Mouse (Mus musculus): ENCODE measurements around the gene Zfp598.
"Not testable (repeated sequence)": the region's sequence is repeated elsewhere in the genome, so short reads cannot be mapped to it uniquely, and the experiment has no call there.

Zfp598 gene

DNA sequence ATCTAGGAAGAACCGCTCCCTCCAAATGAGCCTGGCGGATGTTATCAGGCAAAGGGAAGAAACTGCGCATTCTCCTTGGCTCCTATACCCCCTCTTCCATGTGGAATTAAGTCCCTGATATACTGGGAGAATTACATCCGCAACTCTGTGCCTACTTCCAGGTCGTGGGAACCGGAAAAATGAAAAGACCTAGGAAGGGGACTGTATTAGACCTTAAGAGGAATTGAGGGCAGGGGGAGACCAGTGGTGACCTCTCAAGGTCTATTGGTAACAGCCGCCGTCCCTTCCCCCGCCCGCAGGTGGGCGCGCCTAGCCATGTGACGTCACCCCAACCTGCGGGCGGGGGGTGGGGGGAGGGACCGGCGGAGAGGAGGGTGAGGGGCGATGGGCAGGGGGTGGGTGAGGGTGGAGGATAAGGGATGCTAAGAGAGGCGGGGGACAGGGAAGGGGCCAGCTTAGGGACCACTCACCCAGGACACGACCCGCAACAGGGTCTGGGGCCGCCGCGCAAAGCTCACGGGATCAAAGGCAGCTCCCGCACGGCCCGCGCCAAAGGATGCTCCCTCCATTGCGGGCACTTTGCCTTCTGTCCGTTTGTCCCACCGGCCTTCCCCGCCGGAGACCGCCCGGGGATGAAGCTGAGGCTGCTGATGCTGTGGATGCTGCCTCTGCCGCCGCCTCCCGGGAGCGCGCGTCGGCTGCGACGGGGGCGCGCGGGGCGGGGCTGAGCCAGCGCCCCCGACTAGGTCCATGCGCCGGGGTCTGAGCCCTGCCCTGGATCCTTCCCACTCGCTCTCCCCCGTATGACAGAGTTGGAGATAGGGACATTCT is 20.0 kb downstream of the Zfp598 start, which contains the start of gene Syngr3:
Gene Syngr3 (minus strand): TSS at position 705 of the 831 bp plus-strand sequence.
- no peak for DNase-seq

DNA sequence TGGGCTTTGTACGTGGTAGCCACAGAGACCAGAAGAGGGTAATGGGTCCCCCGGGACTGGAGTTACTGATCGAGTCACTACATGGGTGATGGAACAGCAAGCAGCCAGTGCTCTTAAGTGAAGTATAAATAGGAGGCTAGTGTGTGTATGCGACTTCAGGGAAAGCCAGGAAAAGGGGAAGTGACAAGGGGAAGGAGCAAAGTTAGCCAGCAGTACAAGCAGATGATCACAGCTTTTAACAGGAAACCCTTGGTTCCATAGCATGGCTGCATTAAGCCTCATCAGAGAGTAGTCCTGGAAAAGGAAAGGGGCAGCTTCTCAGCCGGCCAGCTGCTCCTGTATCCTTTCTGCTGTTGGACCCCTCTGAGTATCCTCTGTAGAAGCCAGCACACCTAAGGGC is 22.9 kb downstream of the Zfp598 start:
- DNase-seq = no peak

DNA sequence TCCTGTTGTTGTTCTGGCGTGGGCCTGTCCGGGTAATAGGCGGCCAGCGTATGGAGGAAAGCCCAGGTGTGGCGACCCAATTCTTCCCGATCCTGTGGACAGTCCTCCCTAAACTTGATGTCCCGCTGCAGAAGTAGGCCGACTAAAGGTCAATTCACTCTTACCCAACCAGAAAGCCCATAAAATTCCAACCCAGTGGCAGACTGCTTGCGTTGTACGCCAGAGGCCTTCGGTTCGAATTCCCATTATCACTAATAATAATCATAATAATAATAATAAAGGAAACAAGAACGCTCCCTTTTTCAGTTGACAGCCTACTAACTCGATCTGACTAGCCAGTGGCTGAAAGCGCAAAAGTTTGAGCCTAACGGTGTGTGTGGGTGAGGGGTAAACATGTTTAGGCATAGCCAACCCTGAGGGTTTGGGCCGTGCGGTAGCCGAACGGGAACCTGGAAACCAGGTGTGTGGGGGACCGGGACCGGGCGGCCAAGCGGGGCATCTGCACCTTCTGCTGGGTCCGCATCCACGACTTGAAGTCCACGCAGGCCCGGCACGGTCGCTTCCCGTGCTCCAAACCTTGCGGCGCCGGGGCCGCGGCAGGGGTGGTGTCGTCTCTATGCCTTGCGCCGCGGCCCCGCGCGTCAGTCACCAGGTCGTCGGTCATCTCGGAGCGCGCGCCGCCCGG is 26.0 kb downstream of the Zfp598 start:
- no peak for DNase-seq

DNA sequence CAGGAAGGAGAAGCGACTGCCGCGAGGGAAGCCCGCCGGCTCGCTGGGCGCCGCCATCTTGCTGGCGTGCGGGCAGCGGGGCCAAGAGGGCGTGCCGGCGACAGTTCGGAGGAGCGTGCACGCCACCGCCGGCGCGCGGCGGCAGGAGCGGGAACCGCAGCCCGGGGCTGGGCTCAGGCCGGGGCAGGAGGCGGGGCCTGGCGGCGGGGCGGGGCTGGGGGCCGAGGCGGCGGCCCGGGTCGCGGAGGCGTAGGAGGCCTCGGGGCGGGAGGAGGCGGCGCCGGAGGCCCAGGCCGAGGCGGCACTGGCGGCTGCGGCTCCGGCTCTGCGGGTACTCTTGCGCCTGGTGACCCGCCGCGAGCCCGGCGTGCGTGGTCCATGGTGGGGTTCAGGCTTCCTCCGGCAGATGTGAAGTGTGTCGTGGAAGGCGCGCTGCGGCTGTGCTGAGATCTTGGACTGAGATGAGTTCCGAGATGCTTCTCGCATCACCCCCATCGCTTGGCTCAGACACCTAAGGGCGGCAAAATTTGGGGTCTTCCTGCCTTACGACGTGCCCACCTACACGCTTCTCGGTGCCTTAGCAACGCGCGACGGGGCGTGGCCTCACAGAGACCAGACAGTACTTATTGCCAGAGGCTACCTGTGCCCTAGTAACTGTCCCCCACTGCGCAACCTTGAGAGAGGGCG is 26.7 kb downstream of the Zfp598 start, which contains the start of the genes Gfer and Noxo1:
Gene Gfer (minus strand): TSS at position 146 of the 687 bp plus-strand sequence.
Gene Noxo1 (plus strand): TSS at position 224 of the 687 bp plus-strand sequence.
- peak; percentile 91 for DNase-seq

DNA sequence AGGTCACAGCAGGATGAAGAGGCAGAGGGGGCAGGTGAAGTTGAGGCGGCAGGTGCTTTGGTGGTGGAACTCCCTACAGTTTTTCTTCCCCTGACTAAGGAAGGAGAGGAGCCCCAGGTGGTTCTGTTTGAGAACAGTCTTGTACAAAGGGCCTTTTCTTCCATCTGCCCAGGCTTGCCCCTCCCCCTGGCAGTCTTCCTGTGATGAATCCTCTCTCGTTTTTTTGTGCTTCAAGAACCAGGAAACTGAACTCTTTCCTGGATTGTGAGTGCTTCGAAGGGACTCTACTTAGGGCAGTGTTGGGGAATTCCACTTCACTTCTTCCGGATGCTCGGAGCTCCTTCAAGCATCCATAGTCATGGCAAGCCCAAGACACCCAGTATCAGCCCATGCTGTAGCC is 28.5 kb downstream of the Zfp598 start:
- no peak for DNase-seq

DNA sequence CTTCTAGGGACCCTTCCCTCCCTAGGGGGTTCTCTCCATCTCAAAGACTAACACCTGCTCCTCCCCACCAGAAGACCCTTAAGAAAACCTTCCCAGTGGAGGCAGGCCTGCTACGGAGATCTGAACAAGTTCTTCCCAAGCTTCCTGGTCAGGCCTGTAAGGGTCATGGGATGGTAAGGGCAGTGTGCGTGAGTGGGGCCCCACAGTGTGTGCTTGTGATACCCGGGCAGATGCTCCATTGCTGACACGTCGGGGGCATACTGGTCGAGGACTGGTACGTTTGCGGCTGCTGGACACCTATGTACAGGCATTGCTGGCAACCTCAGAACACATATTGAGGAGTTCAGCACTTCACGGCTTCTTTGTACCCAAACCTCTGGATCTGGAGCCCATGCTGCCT is 29.2 kb downstream of the Zfp598 start:
- DNase-seq = no peak

DNA sequence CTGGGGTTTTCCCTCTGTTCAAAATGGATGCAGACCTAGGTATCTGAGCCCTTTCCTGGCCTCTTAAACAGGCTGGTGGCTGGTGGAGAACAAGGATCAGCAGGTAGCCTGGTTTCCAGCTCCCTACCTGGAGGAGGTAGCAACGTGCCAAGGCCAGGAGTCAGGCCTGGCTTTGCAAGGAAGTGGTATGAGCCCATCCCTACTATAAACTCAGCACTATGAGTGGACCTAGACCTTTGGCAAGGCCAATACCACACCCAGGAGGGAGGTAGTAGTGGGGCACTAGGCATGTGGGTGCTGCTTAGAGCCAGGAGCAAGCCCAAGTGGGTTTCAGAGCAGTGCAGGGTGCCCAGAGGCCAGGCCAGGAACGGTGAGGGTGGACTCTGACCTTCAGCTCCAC is 30.0 kb downstream of the Zfp598 start:
- DNase-seq = no peak

DNA sequence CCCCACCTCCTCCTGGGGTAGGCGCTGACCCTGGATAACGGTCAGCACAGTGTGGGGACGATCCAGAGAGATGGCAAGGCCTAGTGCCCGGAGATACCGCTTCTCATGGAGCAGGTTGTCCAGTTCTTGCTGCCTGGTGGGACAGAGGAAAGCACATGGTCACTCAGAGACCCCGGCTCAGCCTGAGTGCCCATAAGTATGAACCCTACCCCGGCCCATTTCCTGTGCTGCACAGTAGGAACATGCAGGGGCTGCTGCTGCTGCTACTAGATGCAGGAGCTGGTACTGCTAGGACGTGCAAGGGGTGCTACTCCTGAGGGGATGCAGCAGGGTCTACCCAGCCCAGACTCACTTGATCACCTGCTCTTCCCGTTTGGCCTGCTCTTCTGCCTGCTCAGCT is 31.8 kb downstream of the Zfp598 start:
- no peak for DNase-seq

DNA sequence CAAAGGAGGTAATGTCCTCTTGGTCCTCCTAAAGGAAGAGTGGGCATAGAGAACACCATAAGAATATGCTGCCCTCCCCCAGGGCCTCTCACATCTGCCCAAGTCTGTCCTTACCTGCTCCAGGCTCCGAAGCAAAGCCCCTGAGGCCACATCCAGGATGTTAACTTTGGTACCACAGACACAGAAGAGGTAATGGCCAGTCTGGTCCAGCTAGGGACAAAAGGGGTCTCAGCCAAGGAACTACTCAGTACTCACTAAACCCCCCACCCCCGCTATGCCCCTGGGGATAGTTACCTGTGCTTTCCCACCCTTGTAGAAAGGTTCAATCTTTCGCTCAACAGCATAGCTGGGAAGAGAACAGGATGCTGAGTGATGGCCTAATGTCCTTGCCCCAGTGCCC is 36.3 kb downstream of the Zfp598 start:
- DNase-seq = no peak

DNA sequence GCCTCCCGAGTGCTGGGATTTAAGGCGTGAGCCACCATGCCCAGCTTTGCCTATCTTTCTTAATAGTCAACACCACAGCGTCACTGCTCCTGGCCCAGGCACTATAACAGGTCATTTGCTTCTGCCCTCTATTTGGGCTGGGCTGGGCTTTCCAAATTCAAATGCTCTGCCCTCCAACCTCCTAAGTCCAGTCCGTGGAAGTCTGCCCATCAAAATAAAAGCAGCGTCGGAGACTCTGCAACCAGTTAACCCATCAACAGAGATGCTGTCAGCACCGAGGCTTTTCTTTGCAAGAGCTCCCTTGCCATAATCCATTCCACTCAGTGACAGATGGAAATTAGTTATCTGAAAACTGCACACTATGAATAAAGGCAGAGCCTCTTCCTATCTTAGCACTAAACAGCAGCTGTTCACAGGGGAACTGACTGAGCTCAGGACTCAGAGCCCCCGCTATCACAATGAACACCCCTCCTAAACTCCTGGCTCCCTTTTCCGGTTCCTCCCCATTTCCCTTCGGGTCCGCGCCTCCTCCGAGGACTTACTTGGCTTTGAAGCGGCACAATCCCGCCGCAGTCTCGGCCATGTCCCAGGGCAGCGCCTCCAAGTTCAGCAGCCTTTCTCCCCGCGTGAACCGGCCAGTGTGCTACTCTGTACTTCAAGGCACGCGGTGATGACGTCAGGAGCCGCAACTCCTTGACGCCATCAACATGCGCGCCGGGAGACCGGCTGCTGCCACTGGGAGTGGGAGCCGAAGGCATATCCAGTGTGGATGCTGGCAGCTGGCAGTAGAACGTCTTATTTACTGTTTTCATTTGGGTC is 37.7 kb downstream of the Zfp598 start, which contains the start of gene Tbl3:
Gene Tbl3 (minus strand): TSS at position 679 of the 819 bp plus-strand sequence.
- peak; percentile 96 for DNase-seq

DNA sequence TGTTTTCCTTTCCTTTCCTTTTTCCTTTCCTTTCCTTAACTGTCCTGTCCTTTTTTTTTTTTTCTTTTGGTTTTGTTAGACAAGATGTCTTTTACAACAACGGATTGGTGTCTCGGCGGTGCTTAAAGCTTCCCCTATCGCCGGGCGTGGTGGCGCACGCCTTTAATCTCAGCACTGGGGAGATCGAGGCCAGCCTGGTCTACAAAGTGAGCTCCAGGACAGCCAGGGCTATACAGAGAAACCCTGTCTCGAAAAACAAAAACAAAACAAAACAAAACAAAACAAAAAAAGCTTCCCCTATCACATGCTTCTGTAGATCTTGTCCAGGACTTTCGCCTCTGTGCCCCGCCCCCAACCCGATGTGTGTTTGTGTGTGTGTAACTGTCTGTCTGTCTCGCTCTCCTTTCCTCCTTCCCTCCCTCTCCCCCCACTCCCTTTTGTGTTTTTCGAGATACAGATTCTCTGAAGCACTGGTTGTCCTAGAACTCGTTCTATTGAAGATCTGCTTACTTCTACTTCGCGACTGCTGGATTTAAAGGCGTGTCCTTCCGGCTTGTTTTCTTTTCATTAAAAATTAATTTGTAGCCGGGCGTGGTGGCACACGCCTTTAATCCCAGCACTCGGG is 38.4 kb downstream of the Zfp598 start:
- DNase-seq = no peak

DNA sequence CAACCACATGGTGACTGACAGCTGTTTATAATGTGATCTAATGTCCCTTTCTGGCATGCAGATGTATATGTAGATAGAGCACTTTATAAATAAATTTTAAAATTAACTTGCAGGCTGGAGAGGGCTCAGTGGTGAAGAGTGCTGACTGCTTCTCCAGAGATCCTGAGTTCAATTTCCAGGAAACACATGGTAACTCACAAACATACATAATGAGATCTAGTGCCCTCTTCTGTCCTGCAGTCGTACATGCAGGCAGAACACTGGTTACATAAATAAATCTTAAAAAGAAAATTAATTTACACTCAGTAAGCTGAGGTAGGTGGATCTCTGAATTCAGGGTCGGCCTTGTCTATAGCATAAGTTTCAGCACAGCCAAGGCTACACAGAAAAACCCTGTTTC is 39.2 kb downstream of the Zfp598 start:
- DNase-seq = no peak

DNA sequence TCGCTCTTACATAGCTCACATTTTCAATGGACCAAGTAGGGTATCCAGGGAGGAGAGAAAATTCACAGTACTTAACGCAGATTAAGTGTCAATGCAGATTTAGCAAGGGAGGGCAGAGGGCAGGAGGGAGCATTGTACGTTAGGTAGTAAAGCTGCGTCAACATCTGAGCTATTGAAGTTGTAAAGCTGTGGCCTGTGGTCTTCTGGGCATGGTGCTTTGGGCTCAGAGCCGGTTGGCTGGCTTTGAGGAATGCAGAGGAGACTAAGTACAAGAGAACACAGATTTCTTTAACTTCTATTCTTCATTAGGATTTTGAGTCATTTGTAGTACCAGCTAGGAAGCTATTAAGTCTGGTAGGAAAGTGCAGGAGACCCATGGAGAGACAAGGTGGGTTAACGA is 46.1 kb downstream of the Zfp598 start:
- no peak for DNase-seq

DNA sequence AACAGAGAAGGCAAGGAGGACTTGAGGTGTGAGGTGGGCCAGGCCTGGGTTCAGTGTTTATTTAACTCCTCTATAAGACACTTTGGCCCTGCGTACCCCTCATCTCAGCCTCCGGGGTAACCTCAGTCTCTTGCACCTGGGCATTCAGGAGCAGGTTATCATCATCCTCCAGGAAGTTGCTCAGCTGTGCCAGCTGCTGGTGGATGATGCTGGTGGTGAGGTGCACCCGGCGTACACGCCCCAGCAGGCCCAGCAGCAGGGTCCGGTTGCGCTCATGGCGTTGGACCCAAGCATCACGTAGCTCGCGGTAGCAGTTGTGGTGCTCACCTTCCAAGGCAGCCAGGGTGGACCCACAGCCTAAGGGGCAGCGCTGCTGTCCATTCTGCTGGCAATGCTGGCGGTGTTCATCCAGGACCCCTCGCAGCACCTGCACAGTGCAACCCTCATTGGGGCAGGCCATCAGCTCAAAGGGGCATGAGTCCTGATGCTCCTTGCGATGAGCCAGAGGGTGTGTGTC is 46.7 kb downstream of the Zfp598 start:
- no peak for DNase-seq

DNA sequence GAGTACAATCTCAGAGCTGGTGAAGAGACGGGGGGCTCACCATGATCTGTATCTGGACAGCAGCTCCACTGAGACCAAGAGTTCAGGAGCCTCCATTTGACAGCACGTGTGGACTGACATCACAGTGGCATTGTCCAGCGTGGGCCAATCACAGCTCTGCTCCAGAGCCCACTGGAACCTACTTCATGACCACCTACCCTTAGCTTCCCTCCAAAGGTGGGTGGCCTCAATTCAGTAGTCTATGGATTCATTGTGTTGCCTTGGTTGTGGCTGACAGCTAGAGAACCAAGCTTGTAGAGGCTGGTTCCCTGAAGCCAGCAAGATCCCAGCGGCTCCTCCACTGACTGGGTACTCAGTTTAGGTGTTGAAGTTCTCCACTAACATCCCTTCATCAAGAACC is 48.5 kb downstream of the Zfp598 start, which contains the start of the genes Rnf151 and Rps2:
Gene Rnf151 (minus strand): TSS at position 121 of the 400 bp plus-strand sequence.
Gene Rps2 (plus strand): TSS at position 174 of the 400 bp plus-strand sequence.
- no peak for DNase-seq

DNA sequence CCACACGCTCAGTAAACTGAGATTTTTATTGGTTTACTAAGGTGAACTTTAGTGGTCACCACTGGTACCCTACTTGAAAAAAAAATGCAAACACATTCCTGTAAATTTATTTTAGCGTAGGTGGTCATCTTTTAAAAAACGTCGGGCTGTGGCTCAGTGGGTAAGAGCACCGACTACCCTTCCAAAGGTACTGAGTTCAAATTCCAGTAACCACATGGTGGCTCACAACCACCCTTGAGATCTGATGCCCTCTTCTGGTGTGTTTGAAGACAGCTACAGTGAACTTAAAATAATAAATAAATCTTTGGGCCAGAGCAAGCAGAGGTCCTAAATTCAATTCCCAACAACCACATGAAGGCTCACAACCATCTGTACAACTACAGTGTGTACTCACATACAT is 49.5 kb downstream of the Zfp598 start:
- DNase-seq = not testable (repeated sequence)

DNA sequence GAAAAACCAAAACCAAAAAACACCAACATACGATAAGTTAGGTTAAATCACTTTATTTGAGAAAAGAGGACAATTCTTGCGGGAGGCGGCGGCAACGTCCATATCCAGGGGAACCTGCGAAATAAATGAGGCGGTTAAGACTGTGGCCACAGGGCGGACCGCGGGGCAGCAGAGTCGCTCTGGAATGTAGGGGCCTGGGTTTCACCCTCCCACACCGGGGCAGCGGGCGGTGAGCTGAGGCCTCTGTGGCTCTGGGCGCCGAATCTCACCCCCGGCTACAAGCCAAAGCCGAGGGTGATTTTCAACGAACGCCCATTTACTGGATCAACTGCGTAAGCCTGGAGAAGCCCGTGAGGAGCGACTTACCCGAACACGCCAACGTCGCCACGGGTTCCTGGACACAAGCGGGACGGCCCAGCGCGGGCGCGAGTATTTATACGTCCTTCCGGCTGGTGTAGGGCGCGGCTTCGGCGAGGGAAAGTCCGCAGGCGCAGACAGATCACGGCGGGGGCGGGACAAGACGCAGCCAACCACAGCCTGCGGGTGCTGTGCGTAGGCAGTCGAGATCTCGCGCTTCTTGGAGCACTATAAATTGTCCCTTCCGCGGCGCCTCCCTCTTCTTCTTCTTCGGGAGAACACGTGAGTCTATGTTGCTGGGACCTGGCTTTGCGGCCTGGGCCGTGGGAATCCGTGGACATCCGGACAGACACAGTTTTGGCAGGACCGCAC is 50.2 kb downstream of the Zfp598 start:
- peak; percentile 99 for DNase-seq

DNA sequence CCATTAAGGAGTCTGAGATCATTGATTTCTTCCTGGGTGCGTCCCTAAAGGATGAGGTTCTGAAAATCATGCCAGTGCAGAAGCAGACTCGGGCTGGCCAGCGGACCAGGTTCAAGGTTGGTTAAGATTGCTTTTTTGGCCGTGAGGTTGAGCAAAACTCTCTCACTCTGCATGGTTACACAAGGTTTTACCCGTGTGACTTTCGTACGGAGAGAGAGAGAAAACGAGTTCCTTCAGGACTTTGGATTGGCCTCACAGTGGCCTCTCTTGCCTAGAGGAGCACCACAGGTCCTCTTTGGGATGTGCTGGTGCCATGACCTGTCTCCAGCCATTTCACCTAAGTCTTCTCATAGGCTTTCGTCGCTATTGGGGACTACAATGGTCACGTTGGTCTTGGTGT is 51.1 kb downstream of the Zfp598 start:
- not testable (repeated sequence) for DNase-seq

DNA sequence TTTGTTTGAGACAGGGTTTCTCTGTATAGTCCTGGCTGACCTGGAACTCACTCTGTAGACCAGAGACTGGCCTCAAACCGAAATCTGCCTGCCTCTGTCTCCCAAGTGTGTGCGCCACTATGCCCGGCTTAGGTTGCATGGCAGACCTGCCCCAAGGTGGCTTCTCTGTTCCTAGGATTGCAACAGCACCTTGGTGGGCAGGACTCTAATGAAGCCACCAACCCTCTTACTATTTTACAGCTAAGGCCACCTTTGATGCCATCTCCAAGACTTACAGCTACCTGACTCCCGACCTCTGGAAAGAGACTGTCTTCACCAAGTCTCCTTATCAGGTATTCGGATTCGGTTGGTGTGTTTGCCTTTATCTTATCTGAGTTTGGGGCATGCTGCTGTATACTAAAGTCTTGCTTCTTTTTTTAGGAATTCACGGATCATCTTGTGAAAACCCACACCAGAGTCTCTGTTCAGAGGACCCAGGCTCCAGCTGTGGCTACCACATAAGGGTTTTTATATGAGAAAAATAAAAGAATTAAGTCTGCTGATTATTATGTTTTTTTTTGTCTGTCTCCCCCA is 52.0 kb downstream of the Zfp598 start:
- DNase-seq = not testable (repeated sequence)

DNA sequence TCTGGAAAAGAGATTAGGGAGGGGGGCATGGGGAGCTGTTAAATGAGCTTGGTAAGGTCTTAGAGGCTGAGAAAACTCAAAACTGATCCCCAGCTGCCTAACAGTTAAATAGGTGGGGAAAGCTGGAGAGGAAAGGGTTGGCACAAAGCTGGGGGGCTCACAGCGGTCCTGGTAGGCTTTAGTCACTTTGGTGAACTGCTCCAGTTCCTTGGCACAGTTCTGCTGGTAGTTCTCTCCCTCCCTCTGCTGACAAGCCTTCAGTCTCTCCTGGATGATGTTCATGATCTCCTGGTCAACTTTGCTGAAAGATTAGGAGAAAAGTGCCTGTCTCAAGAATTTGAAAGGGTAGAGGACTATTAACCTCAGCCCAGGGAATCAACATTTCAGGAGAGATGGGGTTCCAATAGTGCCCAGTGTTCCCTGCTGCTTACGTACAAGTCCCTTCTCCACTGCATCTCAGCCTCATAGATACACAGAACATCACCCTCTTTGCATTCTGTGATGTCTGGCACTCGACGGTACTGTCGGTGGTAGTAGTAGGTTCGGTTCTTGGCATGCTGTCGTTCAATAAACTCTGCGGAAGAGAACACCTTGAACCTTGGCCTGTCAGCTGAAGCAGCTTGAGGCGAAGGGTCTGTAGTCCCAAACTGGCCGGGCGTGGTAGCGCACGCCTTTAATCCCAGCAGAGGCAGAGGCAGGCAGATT is 52.9 kb downstream of the Zfp598 start:
- DNase-seq = no peak
